Mouse (Mus musculus): ENCODE measurements around the gene Foxa3. TPM values are rescaled to one million over a fixed set of nuclear protein-coding genes. Genes with fewer than 3 reads are reported as not detected.
"Not testable (repeated sequence)": the region's sequence is repeated elsewhere in the genome, so short reads cannot be mapped to it uniquely, and the experiment has no call there.

Foxa3 gene
- 0.81 and 1.8 TPM in 2 replicates for polyA plus RNA-seq (2016; fragmentation: Nextera tagmentation; extraction: Ambion mirVana)

- H3K36me3 ChIP-seq: peaks cover under 1% of the 10 kb centered on the region; the same call in 1 of the 2 replicates
- ATAC-seq (ENCODE audit: insufficient number of reproducible peaks, insufficient read depth, low FRiP score, low TSS enrichment, low read depth): 0 out of 2 replicates have a peak, but pooled peaks have one; percentile 3
- peaks cover 47% of the 10 kb centered on the region for H3K27me3 ChIP-seq
- peak within 1 kb of the TSS; percentile 72 for H3K27ac ChIP-seq
- WGBS: 3% methylated on average over 30 of the region's 30 CpGs
- H3K4me2 ChIP-seq: peak within 1 kb of the TSS; percentile 78
- peaks cover 22% of the 10 kb centered on the region for H3K4me1 ChIP-seq (replicated peaks)
- H3K4me3 ChIP-seq (replicated peaks): peak within 1 kb of the TSS; percentile 95
- no peaks in the 10 kb centered on the region for H3K9me3 ChIP-seq
- H3K9ac ChIP-seq (replicated peaks): peak within 1 kb of the TSS; percentile 91
Measured at GRCm38 (mm10) chr7:19023357-19023814, at the start of gene Foxa3. TSS of gene Foxa3 (minus strand) at chr7:19023538.

DNA sequence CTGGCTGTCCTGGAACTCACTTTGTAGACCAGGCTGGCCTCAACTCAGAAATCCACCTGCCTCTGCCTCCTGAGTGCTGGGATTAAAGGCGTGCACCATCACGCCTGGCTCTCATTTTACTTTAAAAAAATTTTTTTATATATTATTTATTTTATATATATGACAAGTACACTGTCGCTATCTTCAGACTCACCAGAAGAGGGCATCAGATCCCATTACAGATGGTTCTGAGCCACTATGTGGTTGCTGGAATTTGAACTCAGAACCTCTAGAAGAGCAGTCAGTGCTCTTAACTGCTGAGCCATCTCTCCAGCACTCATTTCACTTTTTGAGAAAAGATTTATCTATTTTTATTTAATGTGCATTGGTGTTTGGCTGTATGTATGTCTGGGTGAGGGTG lies 47.7 kb upstream of the Foxa3 start:
- H3K4me2 ChIP-seq; H3K9me3 ChIP-seq; H3K27ac ChIP-seq; H3K4me3 ChIP-seq (replicated peaks); H3K36me3 ChIP-seq; ATAC-seq (ENCODE audit: insufficient number of reproducible peaks, insufficient read depth, low FRiP score, low TSS enrichment, low read depth); H3K4me1 ChIP-seq (replicated peaks); H3K9ac ChIP-seq (replicated peaks): not testable (repeated sequence)
- peaks cover 23% of the 10 kb centered on the region for H3K27me3 ChIP-seq
- WGBS: 62% methylated on average over 3 of the region's 3 CpGs

GRCm38 (mm10) chr7:19069500-19069899 lies 46.2 kb upstream of the Foxa3 start:
- H3K27me3 ChIP-seq: peaks cover 38% of the 10 kb centered on the region
- H3K4me2 ChIP-seq: no peak overlapping the region
- WGBS: 48% methylated on average over 3 of the region's 3 CpGs
- H3K9ac ChIP-seq (replicated peaks): no peak overlapping the region
- H3K36me3 ChIP-seq: no peaks in the 10 kb centered on the region
- H3K4me1 ChIP-seq (replicated peaks): no peaks in the 10 kb centered on the region
- no peak overlapping the region for H3K4me3 ChIP-seq (replicated peaks)
- ATAC-seq (ENCODE audit: insufficient number of reproducible peaks, insufficient read depth, low FRiP score, low TSS enrichment, low read depth): no peak
- H3K27ac ChIP-seq: no peak overlapping the region
- 0 out of 2 replicates have a peak, but pooled peaks cover 7% of the 10 kb centered on the region for H3K9me3 ChIP-seq

DNA sequence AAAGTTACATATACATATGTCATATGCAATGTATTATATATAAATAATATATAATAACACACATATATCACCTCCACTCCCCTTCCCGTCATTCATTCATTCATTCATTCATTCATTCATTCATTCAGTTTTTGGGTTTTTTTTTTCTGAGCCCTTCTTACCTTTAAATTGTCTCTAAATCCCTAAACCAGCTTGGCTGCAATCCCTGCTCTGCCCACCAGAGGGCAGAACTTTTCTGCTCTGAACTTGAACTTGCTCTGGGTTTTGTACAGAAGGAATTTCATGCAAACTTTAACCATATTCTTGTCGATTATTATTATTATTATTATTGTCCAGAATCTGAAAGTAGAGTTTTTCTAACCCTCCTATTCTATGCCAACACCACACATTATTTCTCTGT lies 45.4 kb upstream of the Foxa3 start:
- Histone ChIP-seq H3K36me3 (no peaks in the 10 kb centered on the region), H3K27ac (no peak overlapping the region), H3K4me3 (replicated peaks) (no peak overlapping the region), H3K27me3 (peaks cover 46% of the 10 kb centered on the region), H3K9ac (replicated peaks) (no peak overlapping the region), H3K4me1 (replicated peaks) (no peaks in the 10 kb centered on the region), H3K9me3 (0 out of 2 replicates have a peak, but pooled peaks cover 7% of the 10 kb centered on the region), H3K4me2 (no peak overlapping the region)
- ATAC-seq (ENCODE audit: insufficient number of reproducible peaks, insufficient read depth, low FRiP score, low TSS enrichment, low read depth): no peak
- 5% methylated on average over 2 of the region's 2 CpGs for WGBS

GRCm38 (mm10) chr7:19067935-19068334 lies 44.6 kb upstream of the Foxa3 start:
- Histone ChIP-seq H3K4me3 (replicated peaks) (no peak overlapping the region), H3K27ac (no peak overlapping the region), H3K36me3 (no peaks in the 10 kb centered on the region), H3K4me1 (replicated peaks) (no peaks in the 10 kb centered on the region), H3K4me2 (no peak overlapping the region), H3K27me3 (peaks cover 52% of the 10 kb centered on the region), H3K9ac (replicated peaks) (no peak overlapping the region), H3K9me3 (0 out of 2 replicates have a peak, but pooled peaks cover 7% of the 10 kb centered on the region)
- WGBS: 66% methylated on average over 10 of the region's 14 CpGs
- no peak for ATAC-seq (ENCODE audit: insufficient number of reproducible peaks, insufficient read depth, low FRiP score, low TSS enrichment, low read depth)

GRCm38 (mm10) chr7:19067063-19067462 lies 43.7 kb upstream of the Foxa3 start:
- Histone ChIP-seq H3K27me3 (peaks cover 53% of the 10 kb centered on the region), H3K4me1 (replicated peaks) (no peaks in the 10 kb centered on the region), H3K9ac (replicated peaks) (no peak overlapping the region), H3K4me2 (no peak overlapping the region), H3K9me3 (0 out of 2 replicates have a peak, but pooled peaks cover 7% of the 10 kb centered on the region), H3K36me3 (no peaks in the 10 kb centered on the region), H3K27ac (no peak overlapping the region), H3K4me3 (replicated peaks) (no peak overlapping the region)
- ATAC-seq (ENCODE audit: insufficient number of reproducible peaks, insufficient read depth, low FRiP score, low TSS enrichment, low read depth): no peak
- 33% methylated on average over 14 of the region's 14 CpGs for WGBS

DNA sequence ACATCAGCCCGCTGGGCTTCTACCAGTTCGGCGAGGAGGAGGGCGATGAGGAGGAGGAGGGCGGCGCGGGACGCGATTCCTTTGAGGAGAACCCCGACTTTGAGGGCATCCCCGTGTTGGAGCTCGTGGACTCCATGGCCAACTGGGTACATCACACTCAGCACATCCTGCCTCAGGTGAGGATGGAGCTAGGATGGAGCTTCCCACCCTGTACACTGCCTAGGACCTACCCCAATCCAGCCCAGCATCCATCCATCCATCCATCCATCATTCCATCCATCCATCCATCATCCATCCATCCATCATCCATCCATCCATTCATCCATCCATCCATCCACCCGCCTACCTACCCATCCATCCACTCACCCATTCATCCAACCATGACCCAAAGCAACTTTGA lies 42.6 kb upstream of the Foxa3 start:
- ATAC-seq (ENCODE audit: insufficient number of reproducible peaks, insufficient read depth, low FRiP score, low TSS enrichment, low read depth): 0 out of 2 replicates have a peak, but pooled peaks have one; percentile 54
- WGBS: 56% methylated on average over 13 of the region's 13 CpGs
- peaks cover 53% of the 10 kb centered on the region for H3K27me3 ChIP-seq
- no peaks in the 10 kb centered on the region for H3K36me3 ChIP-seq
- H3K9ac ChIP-seq (replicated peaks): 0 out of 2 replicates have a peak overlapping the region, but pooled peaks have one; percentile 27
- H3K4me3 ChIP-seq (replicated peaks): peak overlapping the region; percentile 23
- no peaks in the 10 kb centered on the region for H3K4me1 ChIP-seq (replicated peaks)
- no peak overlapping the region for H3K27ac ChIP-seq
- H3K9me3 ChIP-seq: 0 out of 2 replicates have a peak, but pooled peaks cover 7% of the 10 kb centered on the region
- H3K4me2 ChIP-seq: peak overlapping the region; percentile 34

DNA sequence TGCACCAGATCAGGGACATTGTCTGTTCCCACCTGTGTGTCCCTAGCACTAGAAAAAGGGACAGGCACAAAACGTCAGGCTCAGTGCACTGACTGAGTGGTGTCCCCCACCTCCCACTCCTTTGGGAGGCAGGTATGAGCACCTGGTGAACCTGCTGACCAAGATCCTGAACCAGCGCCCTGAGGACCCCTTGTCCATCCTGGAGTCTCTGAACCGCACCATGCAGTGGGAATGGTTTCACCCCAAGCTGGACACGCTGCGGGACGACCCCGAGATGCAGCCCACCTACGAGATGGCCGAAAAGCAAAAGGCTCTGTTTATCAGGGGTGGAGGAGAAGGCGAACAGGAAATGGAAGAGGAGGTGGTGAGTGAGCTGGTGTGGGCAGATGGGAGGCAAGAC lies 34.1 kb upstream of the Foxa3 start:
- ATAC-seq (ENCODE audit: insufficient number of reproducible peaks, insufficient read depth, low FRiP score, low TSS enrichment, low read depth): no peak
- Histone ChIP-seq H3K4me3 (replicated peaks) (no peak overlapping the region), H3K9ac (replicated peaks) (no peak overlapping the region), H3K36me3 (peaks cover 24% of the 10 kb centered on the region), H3K4me1 (replicated peaks) (peaks cover 11% of the 10 kb centered on the region), H3K9me3 (no peaks in the 10 kb centered on the region), H3K27me3 (no peaks in the 10 kb centered on the region), H3K27ac (no peak overlapping the region), H3K4me2 (no peak overlapping the region)
- WGBS: 90% methylated on average over 10 of the region's 10 CpGs

DNA sequence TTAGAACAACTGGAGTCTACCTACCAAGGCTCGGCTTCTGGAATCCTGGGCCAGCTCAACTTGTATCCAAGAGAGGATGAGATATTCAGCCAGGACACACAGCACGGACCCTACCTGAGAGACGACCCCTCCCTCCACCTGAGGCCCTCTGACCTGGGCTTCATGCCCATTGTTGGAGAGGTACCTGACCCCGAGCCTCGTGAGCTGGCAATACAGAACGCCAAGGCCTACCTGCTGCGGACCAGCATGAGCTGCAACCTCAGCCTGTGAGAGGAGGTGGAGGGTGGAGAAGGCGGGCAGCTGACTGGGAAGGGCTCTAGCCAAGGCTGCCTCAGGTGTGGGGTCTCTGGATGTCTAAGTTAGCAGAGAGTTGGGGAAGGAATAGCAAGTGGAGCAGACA lies 31.8 kb upstream of the Foxa3 start:
- Histone ChIP-seq H3K9ac (replicated peaks) (no peak overlapping the region), H3K27me3 (no peaks in the 10 kb centered on the region), H3K4me1 (replicated peaks) (peaks cover 11% of the 10 kb centered on the region), H3K4me3 (replicated peaks) (no peak overlapping the region), H3K9me3 (no peaks in the 10 kb centered on the region), H3K27ac (no peak overlapping the region), H3K36me3 (peaks cover 47% of the 10 kb centered on the region), H3K4me2 (no peak overlapping the region)
- ATAC-seq (ENCODE audit: insufficient number of reproducible peaks, insufficient read depth, low FRiP score, low TSS enrichment, low read depth): no peak
- 93% methylated on average over 8 of the region's 8 CpGs for WGBS

GRCm38 (mm10) chr7:19054777-19055076 lies 31.4 kb upstream of the Foxa3 start:
- WGBS: 72% methylated on average over 9 of the region's 9 CpGs
- H3K4me3 ChIP-seq (replicated peaks): peak overlapping the region; percentile 20
- no peak overlapping the region for H3K27ac ChIP-seq
- ATAC-seq (ENCODE audit: insufficient number of reproducible peaks, insufficient read depth, low FRiP score, low TSS enrichment, low read depth): peak; percentile 7; the same call in 1 of the 2 replicates
- peaks cover 50% of the 10 kb centered on the region for H3K36me3 ChIP-seq
- peaks cover 11% of the 10 kb centered on the region for H3K4me1 ChIP-seq (replicated peaks)
- H3K4me2 ChIP-seq: peak overlapping the region; percentile 47
- no peaks in the 10 kb centered on the region for H3K27me3 ChIP-seq
- no peaks in the 10 kb centered on the region for H3K9me3 ChIP-seq
- peak overlapping the region; percentile 48 for H3K9ac ChIP-seq (replicated peaks)

DNA sequence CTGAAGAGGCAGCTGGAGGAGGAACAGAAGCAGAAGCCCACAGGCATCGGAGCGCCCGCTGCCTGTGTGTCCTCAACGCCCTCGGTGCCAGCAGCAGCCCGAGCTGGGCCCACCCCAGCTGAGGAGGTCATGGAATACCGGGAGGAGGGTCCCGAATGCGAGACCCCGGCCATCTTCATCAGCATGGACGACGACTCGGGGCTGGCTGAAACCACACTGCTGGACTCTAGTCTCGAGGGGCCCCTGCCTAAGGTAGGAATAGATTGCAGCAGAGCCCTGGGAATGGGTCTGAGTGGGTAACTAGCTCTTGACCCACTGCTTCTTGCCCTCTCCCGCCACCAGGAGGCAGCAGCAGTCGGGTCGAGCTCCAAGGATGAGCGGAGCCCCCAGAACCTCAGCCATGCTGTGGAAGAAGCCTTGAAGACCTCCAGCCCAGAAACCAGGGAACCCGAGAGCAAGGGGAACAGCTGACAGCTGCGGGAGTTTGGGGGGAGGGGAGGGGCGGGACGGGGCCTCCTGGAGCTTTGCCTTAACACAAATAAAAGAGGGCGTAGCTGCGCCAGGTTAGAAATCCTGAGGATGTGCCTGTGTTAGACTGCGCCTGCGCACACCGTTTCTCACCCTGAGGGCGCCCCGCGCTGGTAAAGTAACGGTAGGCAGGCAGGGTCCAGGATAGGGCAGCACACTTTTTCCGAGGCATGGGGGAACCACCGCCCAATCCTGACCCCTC lies 30.9 kb upstream of the Foxa3 start, which contains the start of gene Rsph6a:
Gene Rsph6a (plus strand): TSS at position 644 of the 730 bp plus-strand sequence.
- Histone ChIP-seq H3K9me3 (no peaks in the 10 kb centered on the region), H3K27me3 (no peaks in the 10 kb centered on the region), H3K9ac (replicated peaks) (peak within 1 kb of the TSS; percentile 48), H3K4me1 (replicated peaks) (peaks cover 11% of the 10 kb centered on the region), H3K4me2 (peak within 1 kb of the TSS; percentile 47), H3K36me3 (peaks cover 56% of the 10 kb centered on the region), H3K4me3 (replicated peaks) (peak within 1 kb of the TSS; percentile 20), H3K27ac (no peak within 1 kb of the TSS)
- 33% methylated on average over 33 of the region's 33 CpGs for WGBS
- ATAC-seq (ENCODE audit: insufficient number of reproducible peaks, insufficient read depth, low FRiP score, low TSS enrichment, low read depth): peak; percentile 35

All from limb, embryonic 12.5 days (tissue).